Mouse (Mus musculus) midbrain, embryonic 13.5 days (tissue): ENCODE measurements around the gene Ifi47. TPM values are rescaled to one million over a fixed set of nuclear protein-coding genes. Genes with fewer than 3 reads are reported as not detected.

Source experiments
- ATAC-seq: fragments of 200-750 bp; cut with Nextera tagmentation; 2 replicates; pipeline ENCODE4 v1.8.0; 2017; ENCODE audit warnings: mild to moderate bottlenecking, moderate TSS enrichment, moderate library complexity
- H3K27ac ChIP-seq: fragments of 300-500 bp; sonication (generic); 2 replicates; pipeline ENCODE4 v1.5.1; 2015; ENCODE audit warnings: inconsistent platforms, mild to moderate bottlenecking, moderate library complexity
- H3K27me3 ChIP-seq: fragments of 300-500 bp; sonication (generic); 2 replicates; pipeline ENCODE4 v1.6.1; 2015; ENCODE audit warnings: mild to moderate bottlenecking, inconsistent platforms
- H3K36me3 ChIP-seq: fragments of 300-500 bp; sonication (generic); 2 replicates; pipeline ENCODE4 v1.6.1; 2015; ENCODE audit warnings: mild to moderate bottlenecking, inconsistent platforms
- H3K4me1 ChIP-seq: fragments of 300-500 bp; sonication (generic); replicated peaks from 2 replicates; pipeline ENCODE4 v1.6.1; 2015; ENCODE audit warnings: inconsistent platforms
- H3K4me2 ChIP-seq: fragments of 300-500 bp; sonication (generic); replicated peaks from 2 replicates; pipeline ENCODE4 v1.6.1; 2015; ENCODE audit warnings: moderate library complexity, mild to moderate bottlenecking, inconsistent platforms
- H3K4me3 ChIP-seq: fragments of 300-500 bp; sonication (generic); replicated peaks from 2 replicates; pipeline ENCODE4 v1.5.1; 2015; ENCODE audit warnings: mild to moderate bottlenecking, inconsistent platforms
- H3K9ac ChIP-seq: fragments of 300-500 bp; sonication (generic); replicated peaks from 2 replicates; pipeline ENCODE4 v1.6.1; 2015; ENCODE audit warnings: mild to moderate bottlenecking, inconsistent platforms
- H3K9me3 ChIP-seq: fragments of 300-500 bp; sonication (generic); 2 replicates; pipeline ENCODE4 v1.6.1; 2016; ENCODE audit warnings: mild to moderate bottlenecking, inconsistent platforms
- WGBS: fragments of 180-500 bp; shearing (Covaris S2); methylation state at CpG from one replicate; pipeline ENCODE4 v1.1.7; 2015; 5-methylcytosine and 5-hydroxymethylcytosine counted together
- polyA plus RNA-seq: library from polyadenylated mRNA; unstranded; fragments of >200 nt; fragmentation: Nextera tagmentation; extraction: Ambion mirVana; gene quantifications from 2 replicates; pipeline ENCODE4 v1.2.1, GENCODE M21; 2015

Gene Ifi47
- polyA plus RNA-seq, 1 experiment from 2014 or later: 0.39 TPM

DNA sequence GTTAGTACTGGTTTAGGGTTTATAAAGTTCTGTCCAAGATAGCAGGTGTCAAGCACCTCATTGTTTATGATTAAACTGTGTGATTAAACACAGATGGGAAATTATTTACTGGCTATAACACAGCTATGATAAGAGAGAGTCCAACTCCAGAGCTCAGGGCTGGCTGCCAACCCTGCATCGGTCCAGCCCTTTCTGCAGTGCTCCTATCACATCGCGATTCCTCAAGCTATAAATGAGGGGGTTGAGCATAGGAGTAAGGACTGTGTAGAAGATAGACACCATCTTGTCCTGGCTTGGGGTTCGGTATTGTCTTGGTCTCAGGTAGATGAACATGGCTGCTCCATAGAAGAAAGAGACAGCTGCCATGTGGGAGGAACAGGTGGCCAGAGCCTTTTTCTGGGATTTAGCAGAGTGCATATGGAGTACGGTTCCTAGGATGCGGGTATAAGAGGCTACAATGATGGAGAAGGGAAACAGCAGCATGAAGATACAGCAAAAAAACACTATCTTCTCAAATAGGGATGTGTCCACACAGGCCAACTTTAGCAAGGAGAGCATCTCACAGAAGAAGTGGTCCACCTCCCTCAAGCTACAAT lies 36.3 kb downstream of the Ifi47 start:
- WGBS: 92% methylated on average over 6 of the region's 6 CpGs
- Histone ChIP-seq H3K9ac (no peak overlapping the region), H3K36me3 (no peaks in the 10 kb centered on the region), H3K27me3 (no peaks in the 10 kb centered on the region), H3K4me1 (no peaks in the 10 kb centered on the region), H3K9me3 (no peaks in the 10 kb centered on the region), H3K4me2 (no peak overlapping the region), H3K27ac (no peak overlapping the region), H3K4me3 (no peak overlapping the region)
- no peak for ATAC-seq

DNA sequence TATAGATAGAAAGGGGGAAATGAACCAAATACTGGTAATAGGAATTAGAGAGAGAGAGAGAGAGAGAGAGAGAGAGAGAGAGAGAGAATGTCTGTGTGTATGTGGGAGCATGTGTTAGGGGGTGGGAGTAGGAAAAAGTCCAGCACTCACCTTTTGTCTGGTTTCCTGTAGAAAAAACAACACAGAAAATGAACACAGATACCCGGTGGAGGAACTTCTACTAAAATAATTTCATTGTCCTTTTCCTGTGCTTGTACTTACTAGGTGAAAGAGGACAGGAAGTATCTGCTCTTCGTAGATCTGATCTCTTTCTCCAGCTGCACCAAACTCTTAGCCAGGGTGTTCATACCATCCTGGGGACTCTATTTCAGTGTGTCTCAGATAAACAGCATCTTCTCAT lies 37.8 kb downstream of the Ifi47 start:
- Histone ChIP-seq H3K4me3 (no peak overlapping the region), H3K27ac (no peak overlapping the region), H3K36me3 (no peaks in the 10 kb centered on the region), H3K4me2 (no peak overlapping the region), H3K27me3 (no peaks in the 10 kb centered on the region), H3K9me3 (no peaks in the 10 kb centered on the region), H3K9ac (no peak overlapping the region), H3K4me1 (no peaks in the 10 kb centered on the region)
- 70% methylated on average over 2 of the region's 2 CpGs for WGBS
- ATAC-seq: no peak

DNA sequence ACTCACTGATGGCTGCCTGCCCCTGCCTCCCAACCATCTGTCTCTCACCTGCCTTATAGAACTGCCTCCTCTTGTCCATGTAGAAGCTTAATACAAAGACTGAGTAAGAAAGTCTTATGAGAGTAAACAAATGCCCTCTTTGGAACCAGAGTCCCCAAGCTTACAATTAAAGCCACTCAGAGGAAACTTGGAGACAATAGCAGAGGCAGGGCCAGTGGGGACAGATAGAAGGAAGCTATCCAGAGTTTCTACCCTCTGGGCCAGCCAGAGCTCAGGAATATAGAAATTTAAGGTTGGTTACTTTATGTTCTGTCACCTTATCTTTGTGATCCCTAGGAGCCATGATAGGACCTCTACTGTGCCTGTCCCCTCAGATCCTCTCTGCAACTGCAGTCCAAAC lies 38.4 kb downstream of the Ifi47 start, which contains the start of gene Olfr1396:
Gene Olfr1396 (minus strand): TSS at position 101 of the 400 bp plus-strand sequence.
- Histone ChIP-seq H3K27me3 (no peaks in the 10 kb centered on the region), H3K4me2 (no peak within 1 kb of the TSS), H3K9ac (no peak within 1 kb of the TSS), H3K36me3 (no peaks in the 10 kb centered on the region), H3K27ac (no peak within 1 kb of the TSS), H3K4me1 (no peaks in the 10 kb centered on the region), H3K9me3 (no peaks in the 10 kb centered on the region), H3K4me3 (no peak within 1 kb of the TSS)
- no peak for ATAC-seq

DNA sequence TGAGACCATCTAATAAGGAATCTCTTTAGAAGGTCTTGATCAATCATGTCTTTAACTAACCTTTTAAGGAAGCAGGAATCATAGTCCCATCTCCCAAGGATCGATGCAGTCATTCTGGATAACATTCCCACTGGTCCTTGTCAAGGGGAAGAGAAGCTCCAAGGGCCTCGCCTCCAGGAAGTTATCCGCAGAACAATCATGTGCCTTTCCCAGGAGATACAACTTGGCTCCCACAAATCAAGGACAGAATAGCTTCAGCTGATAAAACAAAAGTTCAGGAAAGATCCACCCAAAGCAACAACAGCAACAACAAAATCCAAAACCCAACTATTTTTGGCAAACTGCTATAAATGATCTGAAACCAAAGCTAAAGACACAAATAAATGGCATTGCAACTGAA lies 43.2 kb downstream of the Ifi47 start:
- Histone ChIP-seq H3K9me3 (no peaks in the 10 kb centered on the region), H3K4me3 (no peak overlapping the region), H3K9ac (no peak overlapping the region), H3K27me3 (no peaks in the 10 kb centered on the region), H3K4me2 (no peak overlapping the region), H3K27ac (no peak overlapping the region), H3K36me3 (no peaks in the 10 kb centered on the region), H3K4me1 (no peaks in the 10 kb centered on the region)
- WGBS: 93% methylated on average over 3 of the region's 3 CpGs
- no peak for ATAC-seq

DNA sequence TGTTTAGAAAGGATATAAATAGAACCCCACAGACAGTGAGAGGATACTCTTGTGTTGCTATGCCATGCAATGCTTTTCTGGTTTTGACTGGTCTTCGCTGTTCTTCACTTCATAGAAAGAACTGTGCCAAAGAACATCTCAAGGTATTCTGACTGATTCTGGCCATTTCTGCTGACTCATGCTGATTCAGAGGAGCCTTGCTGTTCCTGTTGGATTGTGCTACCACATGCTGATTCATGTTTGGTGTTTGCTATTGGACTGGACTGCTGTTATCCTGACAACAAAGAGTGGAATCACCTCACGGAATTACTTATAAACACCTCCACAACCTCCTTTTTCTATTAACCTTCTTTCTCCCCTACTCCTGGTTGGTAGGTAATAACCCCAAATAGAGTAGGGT lies 47.8 kb downstream of the Ifi47 start:
- no peaks in the 10 kb centered on the region for H3K9me3 ChIP-seq
- WGBS: 91% methylated on average over 2 of the region's 2 CpGs
- H3K4me3 ChIP-seq: no peak overlapping the region
- no peaks in the 10 kb centered on the region for H3K27me3 ChIP-seq
- H3K36me3 ChIP-seq: no peaks in the 10 kb centered on the region
- no peaks in the 10 kb centered on the region for H3K4me1 ChIP-seq
- no peak overlapping the region for H3K4me2 ChIP-seq
- no peak overlapping the region for H3K27ac ChIP-seq
- H3K9ac ChIP-seq: no peak overlapping the region
- ATAC-seq: no peak

DNA sequence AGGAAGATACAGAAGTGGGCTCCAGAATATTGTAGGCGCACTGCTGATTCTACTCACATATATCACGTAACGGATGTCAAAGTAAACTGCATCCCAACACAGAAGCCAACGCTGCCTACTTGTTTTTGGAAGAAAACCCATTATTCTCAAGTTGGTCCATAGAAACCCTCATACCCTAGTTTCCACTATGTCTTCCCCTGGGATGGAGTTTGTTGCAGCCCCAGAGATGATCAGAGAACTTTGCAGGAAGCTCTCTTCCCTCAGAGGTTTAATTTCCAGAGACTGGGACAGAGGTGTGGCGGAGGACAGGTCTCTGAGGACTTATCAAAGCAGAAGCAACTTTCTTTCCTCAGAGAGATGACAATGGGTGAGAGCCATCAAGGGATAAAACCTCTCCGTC lies 65.6 kb downstream of the Ifi47 start, which contains the start of gene Olfr1395:
Gene Olfr1395 (plus strand): TSS at position 301 of the 400 bp plus-strand sequence.
- WGBS: 92% methylated on average over 6 of the region's 6 CpGs
- no peak for ATAC-seq
- no peak within 1 kb of the TSS for H3K4me2 ChIP-seq

More for the DNA sequence above, 65.6 kb downstream of the Ifi47 start, which contains the start of gene Olfr1395:
- H3K36me3 ChIP-seq: no peaks in the 10 kb centered on the region
- no peak within 1 kb of the TSS for H3K9ac ChIP-seq
- no peaks in the 10 kb centered on the region for H3K9me3 ChIP-seq
- H3K4me1 ChIP-seq: no peaks in the 10 kb centered on the region
- H3K4me3 ChIP-seq: no peak within 1 kb of the TSS
- H3K27me3 ChIP-seq: no peaks in the 10 kb centered on the region
- no peak within 1 kb of the TSS for H3K27ac ChIP-seq

Other genes with a start within 250 kb of the Ifi47 start
- 3.4 and 3.6 TPM in 2 replicates for gene Gm12184, start 249.9 kb upstream of the Ifi47 start, polyA plus RNA-seq
- gene Irgm1, start 204.9 kb upstream of the Ifi47 start, polyA plus RNA-seq: 1.8 and 1.9 TPM in 2 replicates
- 0.17 and 0.21 TPM in 2 replicates for gene Gm5431, start 174.4 kb upstream of the Ifi47 start, polyA plus RNA-seq
- gene Psme2b, start 130.4 kb upstream of the Ifi47 start, polyA plus RNA-seq: 2.4 and 2.7 TPM in 2 replicates
- not detected in 2 replicates for gene Olfr56, start 97.7 kb upstream of the Ifi47 start, polyA plus RNA-seq
- 0.24 and 0.31 TPM in 2 replicates for gene 9930111J21Rik1, start 97.2 kb upstream of the Ifi47 start, polyA plus RNA-seq
- gene Gm12185, start 84.4 kb upstream of the Ifi47 start, polyA plus RNA-seq: not detected in 2 replicates
- gene Tgtp1, start 82.4 kb upstream of the Ifi47 start, polyA plus RNA-seq: not detected in 2 replicates
- gene 9930111J21Rik2, start 25.3 kb upstream of the Ifi47 start, polyA plus RNA-seq: 0.15 and 0.30 TPM in 2 replicates
- not detected in 2 replicates for gene Tgtp2, start 12.4 kb upstream of the Ifi47 start, polyA plus RNA-seq
- not detected in 2 replicates for gene Olfr1396, start 38.3 kb downstream of the Ifi47 start, polyA plus RNA-seq
- not detected in 2 replicates for gene Olfr1395, start 65.7 kb downstream of the Ifi47 start, polyA plus RNA-seq
- gene Olfr1394, start 77.8 kb downstream of the Ifi47 start, polyA plus RNA-seq: not detected in 2 replicates
- gene Btnl9, start 110.6 kb downstream of the Ifi47 start, polyA plus RNA-seq: 0.17 TPM in 1 of 2 replicates, not detected in the other
- gene Zfp62, start 126.7 kb downstream of the Ifi47 start, polyA plus RNA-seq: 56.6 and 58.5 TPM in 2 replicates
- gene Mgat1, start 167.6 kb downstream of the Ifi47 start, polyA plus RNA-seq: 29.3 and 32.1 TPM in 2 replicates
- 0.15 TPM in 1 of 2 replicates, not detected in the other for gene Olfr1393, start 201.7 kb downstream of the Ifi47 start, polyA plus RNA-seq
- gene Olfr1392, start 208.7 kb downstream of the Ifi47 start, polyA plus RNA-seq: not detected in 2 replicates
- gene Olfr10, start 228.2 kb downstream of the Ifi47 start, polyA plus RNA-seq: not detected in 2 replicates
- not detected in 2 replicates for gene Olfr1391, start 246.2 kb downstream of the Ifi47 start, polyA plus RNA-seq